Mouse (Mus musculus) forebrain, embryonic 11.5 days (tissue): ENCODE results near the gene Insig2. TPM values are rescaled to one million over a fixed set of nuclear protein-coding genes. Genes with fewer than 3 reads are reported as not detected.

ENCODE experiments used
- ATAC-seq: fragments of 200-750 bp; cut with Nextera tagmentation; replicated peaks from 2 replicates; pipeline ENCODE4 v1.8.0; 2017; ENCODE audit warnings: moderate TSS enrichment; ENCODE audit not compliant: low FRiP score
- DNase-seq: peaks from one replicate; pipeline ENCODE4 v3.0.0-alpha.2; 2017; ENCODE audit warnings: low spot score
- H3K27ac ChIP-seq: fragments of 300-500 bp; sonication (generic); 2 replicates; pipeline ENCODE4 v1.5.1; 2014; ENCODE audit warnings: low read depth, low read length
- H3K27me3 ChIP-seq: fragments of 300-500 bp; sonication (generic); 2 replicates; pipeline ENCODE4 v1.6.1; 2014; ENCODE audit warnings: mild to moderate bottlenecking, low read length, mixed read lengths; ENCODE audit not compliant: control insufficient read depth, insufficient read depth
- H3K36me3 ChIP-seq: fragments of 300-500 bp; sonication (generic); 2 replicates; pipeline ENCODE4 v1.6.1; 2014; ENCODE audit warnings: mild to moderate bottlenecking, low read length, moderate library complexity, mixed read lengths; ENCODE audit not compliant: control insufficient read depth, insufficient read depth
- H3K4me1 ChIP-seq: fragments of 300-500 bp; sonication (generic); replicated peaks from 2 replicates; pipeline ENCODE4 v1.6.1; 2014; ENCODE audit warnings: low read length, mixed read lengths; ENCODE audit not compliant: control insufficient read depth, insufficient read depth
- H3K4me2 ChIP-seq: fragments of 300-500 bp; sonication (generic); 2 replicates; pipeline ENCODE4 v1.6.1; 2014; ENCODE audit warnings: low read depth, mild to moderate bottlenecking, low read length, moderate library complexity, mixed read lengths; ENCODE audit not compliant: severe bottlenecking
- H3K4me3 ChIP-seq: fragments of 300-500 bp; sonication (generic); 2 replicates; pipeline ENCODE4 v1.5.1; 2014; ENCODE audit warnings: low read depth, low read length
- H3K9ac ChIP-seq: fragments of 300-500 bp; sonication (generic); 2 replicates; pipeline ENCODE4 v1.6.1; 2014; ENCODE audit warnings: low read length
- H3K9me3 ChIP-seq: fragments of 300-500 bp; sonication (generic); 2 replicates; pipeline ENCODE4 v1.6.1; 2016; ENCODE audit warnings: low read length, mixed read lengths; ENCODE audit not compliant: control insufficient read depth
- WGBS: fragments of 180-500 bp; shearing (Covaris S2); extraction: QIAGEN DNeasy Blood & Tissue Kit; methylation state at CpG from one replicate; pipeline ENCODE4 v1.1.7; 2014; 5-methylcytosine and 5-hydroxymethylcytosine counted together
- polyA plus RNA-seq: library from polyadenylated mRNA; unstranded; fragments of >200 nt; fragmentation: Nextera tagmentation; extraction: Ambion mirVana; gene quantifications from 2 replicates; pipeline ENCODE4 v1.2.1, GENCODE M21; 2014

Insig2 gene
- polyA plus RNA-seq, 1 experiment from 2014 or later: 16.7 TPM

DNA sequence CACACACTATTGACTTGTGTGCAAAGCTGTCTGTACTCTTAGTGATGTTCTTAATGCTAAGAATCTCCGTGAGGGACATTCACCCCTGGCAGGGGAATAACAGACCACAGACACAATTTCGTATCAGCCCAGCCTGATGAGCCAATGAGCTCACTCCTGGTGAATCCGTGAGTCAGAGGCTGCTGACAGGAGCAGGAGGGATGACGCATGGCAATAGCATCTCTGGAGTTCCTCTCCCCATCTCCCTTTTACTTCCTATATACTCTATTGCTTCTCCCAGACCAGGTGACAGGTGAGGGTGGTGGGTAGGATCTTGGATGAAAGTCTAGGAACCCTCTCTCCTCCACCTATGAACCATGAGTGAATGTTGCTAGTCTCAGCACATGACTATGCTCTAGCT, 28.2 kb upstream of the Insig2 start:
- no peaks in the 10 kb centered on the region for H3K4me1 ChIP-seq
- WGBS: 69% methylated on average over 4 of the region's 4 CpGs
- H3K4me2 ChIP-seq: no peak overlapping the region
- no peak overlapping the region for H3K4me3 ChIP-seq
- no peaks in the 10 kb centered on the region for H3K27me3 ChIP-seq
- no peak for ATAC-seq
- H3K27ac ChIP-seq: no peak overlapping the region
- H3K9ac ChIP-seq: no peak overlapping the region
- H3K36me3 ChIP-seq: no peaks in the 10 kb centered on the region
- DNase-seq: no peak
- no peaks in the 10 kb centered on the region for H3K9me3 ChIP-seq

- WGBS: 85% methylated on average over 12 of the region's 12 CpGs
- H3K27ac ChIP-seq: no peak overlapping the region
- no peak overlapping the region for H3K4me2 ChIP-seq
- H3K9me3 ChIP-seq: no peaks in the 10 kb centered on the region
- no peaks in the 10 kb centered on the region for H3K27me3 ChIP-seq
- H3K4me3 ChIP-seq: no peak overlapping the region
- no peaks in the 10 kb centered on the region for H3K36me3 ChIP-seq
- no peak overlapping the region for H3K9ac ChIP-seq
- no peak for DNase-seq
- ATAC-seq: no peak
- no peaks in the 10 kb centered on the region for H3K4me1 ChIP-seq
Measured at GRCm38 (mm10) chr1:121359680-121360079, 27.3 kb upstream of the Insig2 start.

DNA sequence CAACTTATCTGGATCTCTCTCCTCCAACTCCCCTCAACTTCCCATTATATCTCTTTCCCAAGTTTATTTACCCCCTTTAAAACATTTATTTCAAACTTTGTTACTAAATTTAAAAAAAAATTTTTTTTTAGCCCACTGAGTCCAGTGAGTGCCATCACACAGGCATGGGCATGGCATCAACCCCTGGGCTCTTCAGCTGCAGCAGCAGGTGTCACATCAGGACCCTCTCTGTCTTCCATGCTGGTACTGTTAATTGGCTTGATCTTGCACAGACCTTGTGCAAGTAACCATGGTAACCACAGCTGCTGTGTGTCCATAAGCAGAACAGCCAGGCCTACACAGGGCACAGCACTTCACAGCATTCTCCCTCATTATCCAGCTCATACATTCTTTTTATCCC, 21.4 kb upstream of the Insig2 start:
- no peak overlapping the region for H3K9ac ChIP-seq
- H3K4me2 ChIP-seq: no peak overlapping the region
- ATAC-seq (no peak), DNase-seq (no peak)
- H3K4me1 ChIP-seq: no peaks in the 10 kb centered on the region
- H3K27ac ChIP-seq: no peak overlapping the region
- no peaks in the 10 kb centered on the region for H3K9me3 ChIP-seq
- no peaks in the 10 kb centered on the region for H3K27me3 ChIP-seq
- H3K36me3 ChIP-seq: no peaks in the 10 kb centered on the region
- H3K4me3 ChIP-seq: no peak overlapping the region

- Histone ChIP-seq H3K27ac (no peak overlapping the region), H3K4me2 (no peak overlapping the region), H3K4me1 (no peaks in the 10 kb centered on the region), H3K27me3 (no peaks in the 10 kb centered on the region), H3K36me3 (no peaks in the 10 kb centered on the region), H3K9me3 (no peaks in the 10 kb centered on the region), H3K9ac (no peak overlapping the region), H3K4me3 (no peak overlapping the region)
- DNase-seq (no peak), ATAC-seq (no peak)
- WGBS: 87% methylated on average over 3 of the region's 3 CpGs
Measured at GRCm38 (mm10) chr1:121351037-121351436, 18.6 kb upstream of the Insig2 start.

DNA sequence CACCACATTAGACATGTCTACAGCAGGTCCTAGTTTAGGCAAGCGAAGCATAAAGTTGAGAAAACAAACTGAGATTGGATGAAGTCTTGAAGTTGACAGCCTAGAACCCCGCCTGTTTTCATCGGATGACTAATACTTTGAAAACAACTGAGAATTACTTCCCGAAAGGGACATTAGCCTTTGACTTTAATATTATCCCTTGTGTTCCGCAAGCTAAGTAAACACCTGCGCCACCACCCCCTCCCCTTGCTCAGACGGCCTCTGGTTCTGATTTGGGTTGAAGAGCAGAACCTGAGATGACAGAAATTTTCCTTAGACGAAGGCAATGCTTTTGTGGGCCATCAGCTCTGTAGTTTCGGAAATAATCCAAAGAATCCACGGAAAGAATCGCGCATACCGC, 18.2 kb upstream of the Insig2 start:
- no peak overlapping the region for H3K4me2 ChIP-seq
- H3K27me3 ChIP-seq: no peaks in the 10 kb centered on the region
- H3K9me3 ChIP-seq: no peaks in the 10 kb centered on the region
- H3K4me3 ChIP-seq: no peak overlapping the region
- 89% methylated on average over 13 of the region's 13 CpGs for WGBS
- no peaks in the 10 kb centered on the region for H3K4me1 ChIP-seq
- no peak overlapping the region for H3K9ac ChIP-seq
- H3K36me3 ChIP-seq: no peaks in the 10 kb centered on the region
- no peak for DNase-seq
- ATAC-seq: no peak
- H3K27ac ChIP-seq: no peak overlapping the region

- no peaks in the 10 kb centered on the region for H3K27me3 ChIP-seq
- H3K9me3 ChIP-seq: no peaks in the 10 kb centered on the region
- H3K4me2 ChIP-seq: no peak overlapping the region
- no peak overlapping the region for H3K27ac ChIP-seq
- no peak overlapping the region for H3K9ac ChIP-seq
- no peaks in the 10 kb centered on the region for H3K4me1 ChIP-seq
- 79% methylated on average over 4 of the region's 4 CpGs for WGBS
- ATAC-seq: no peak
- H3K36me3 ChIP-seq: no peaks in the 10 kb centered on the region
- no peak for DNase-seq
- H3K4me3 ChIP-seq: no peak overlapping the region
Measured at GRCm38 (mm10) chr1:121348875-121349847, 16.8 kb upstream of the Insig2 start.

DNA sequence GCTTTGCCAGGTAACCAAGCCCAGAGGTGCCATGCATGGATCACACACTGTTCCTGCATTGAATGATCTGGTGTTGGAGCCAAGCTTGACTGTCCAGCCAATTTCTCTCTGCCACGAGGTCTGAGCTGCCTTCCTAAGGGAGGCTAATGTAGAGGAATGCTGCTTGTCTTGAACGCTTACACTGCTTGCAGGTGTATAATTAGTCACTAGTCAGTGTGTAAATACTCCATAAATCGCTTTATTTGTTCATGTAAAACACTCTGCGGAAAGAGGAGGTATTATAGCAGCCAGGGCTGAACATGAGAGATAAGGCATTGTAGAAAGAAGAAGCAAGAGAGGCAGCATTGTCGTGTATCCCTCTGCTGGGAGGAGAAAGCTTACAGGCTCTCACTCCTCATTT, 11.6 kb upstream of the Insig2 start:
- WGBS: 79% methylated on average over 5 of the region's 5 CpGs
- Histone ChIP-seq H3K27ac (no peak overlapping the region), H3K4me3 (no peak overlapping the region), H3K36me3 (no peaks in the 10 kb centered on the region), H3K4me2 (no peak overlapping the region), H3K9me3 (no peaks in the 10 kb centered on the region), H3K9ac (no peak overlapping the region), H3K4me1 (no peaks in the 10 kb centered on the region), H3K27me3 (no peaks in the 10 kb centered on the region)
- DNase-seq (no peak), ATAC-seq (no peak)

- H3K4me3 ChIP-seq: no peak overlapping the region
- no peaks in the 10 kb centered on the region for H3K9me3 ChIP-seq
- no peak overlapping the region for H3K27ac ChIP-seq
- H3K27me3 ChIP-seq: no peaks in the 10 kb centered on the region
- no peak overlapping the region for H3K4me2 ChIP-seq
- DNase-seq (no peak), ATAC-seq (no peak)
- 84% methylated on average over 4 of the region's 4 CpGs for WGBS
- no peak overlapping the region for H3K9ac ChIP-seq
- H3K4me1 ChIP-seq: no peaks in the 10 kb centered on the region
- no peaks in the 10 kb centered on the region for H3K36me3 ChIP-seq
Measured at GRCm38 (mm10) chr1:121335789-121336188, 3.4 kb upstream of the Insig2 start.
